Mouse (Mus musculus) splenic B cell, adult 2 months (primary cell): ENCODE results near the gene Shank2.

Experiments
- DNase-seq: peaks from one replicate; pipeline ENCODE4 v3.0.0-alpha.2; 2011; ENCODE audit warnings: low read depth, low spot score
- H3K27me3 ChIP-seq: 2 replicates; pipeline ENCODE4 v1.6.1; 2012; ENCODE audit warnings: mild to moderate bottlenecking, low read length, moderate library complexity, mixed read lengths; ENCODE audit not compliant: control insufficient read depth, poor library complexity, insufficient read depth, severe bottlenecking
- H3K36me3 ChIP-seq: 2 replicates; pipeline ENCODE4 v1.6.1; 2012; ENCODE audit warnings: mild to moderate bottlenecking, low read length, moderate library complexity, mixed read lengths; ENCODE audit not compliant: control insufficient read depth, poor library complexity, insufficient read depth, severe bottlenecking

Shank2 gene

DNA sequence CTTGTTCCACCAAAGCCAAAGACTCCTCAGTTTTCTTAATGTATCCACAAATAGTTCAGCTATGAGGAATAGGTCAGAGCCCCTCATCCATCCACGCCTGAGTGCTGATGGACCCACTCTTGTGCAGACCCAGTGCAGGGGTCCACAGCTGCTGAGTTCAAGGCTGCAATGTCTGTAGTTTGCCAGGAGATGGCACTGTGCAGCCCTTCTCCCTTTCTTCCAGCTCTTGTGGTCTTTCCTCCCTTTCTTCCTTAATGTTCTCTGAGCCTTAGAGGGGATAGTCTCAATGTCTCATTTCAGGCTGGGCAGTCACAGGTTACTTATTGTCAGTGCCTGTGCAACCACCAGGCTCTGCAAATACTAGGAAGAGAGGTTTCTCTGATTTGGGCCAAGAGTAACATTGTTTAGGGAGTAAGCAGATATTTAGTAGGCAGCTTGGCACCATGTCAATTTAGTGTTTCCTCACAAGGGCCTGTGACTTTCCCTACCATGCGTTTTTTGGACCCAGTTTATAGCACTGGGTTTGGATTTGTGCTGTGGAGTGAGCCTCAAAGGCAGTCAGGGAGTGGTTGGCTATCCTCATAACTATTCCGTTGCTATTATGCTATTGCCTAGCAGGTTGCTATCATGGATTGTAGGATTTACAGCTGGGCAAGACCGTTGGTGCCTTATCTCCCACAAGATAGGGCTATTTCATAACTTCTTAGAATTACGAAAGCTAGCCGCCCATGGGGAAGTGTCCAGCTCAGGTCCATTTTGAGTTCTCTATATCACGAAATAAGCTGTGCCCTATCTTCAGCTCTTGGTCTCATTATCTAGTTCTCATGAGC lies 54.2 kb downstream of the Shank2 start:
- DNase-seq: peak; percentile 5
- H3K27me3 ChIP-seq: no peaks in the 10 kb centered on the region
- no peaks in the 10 kb centered on the region for H3K36me3 ChIP-seq

DNA sequence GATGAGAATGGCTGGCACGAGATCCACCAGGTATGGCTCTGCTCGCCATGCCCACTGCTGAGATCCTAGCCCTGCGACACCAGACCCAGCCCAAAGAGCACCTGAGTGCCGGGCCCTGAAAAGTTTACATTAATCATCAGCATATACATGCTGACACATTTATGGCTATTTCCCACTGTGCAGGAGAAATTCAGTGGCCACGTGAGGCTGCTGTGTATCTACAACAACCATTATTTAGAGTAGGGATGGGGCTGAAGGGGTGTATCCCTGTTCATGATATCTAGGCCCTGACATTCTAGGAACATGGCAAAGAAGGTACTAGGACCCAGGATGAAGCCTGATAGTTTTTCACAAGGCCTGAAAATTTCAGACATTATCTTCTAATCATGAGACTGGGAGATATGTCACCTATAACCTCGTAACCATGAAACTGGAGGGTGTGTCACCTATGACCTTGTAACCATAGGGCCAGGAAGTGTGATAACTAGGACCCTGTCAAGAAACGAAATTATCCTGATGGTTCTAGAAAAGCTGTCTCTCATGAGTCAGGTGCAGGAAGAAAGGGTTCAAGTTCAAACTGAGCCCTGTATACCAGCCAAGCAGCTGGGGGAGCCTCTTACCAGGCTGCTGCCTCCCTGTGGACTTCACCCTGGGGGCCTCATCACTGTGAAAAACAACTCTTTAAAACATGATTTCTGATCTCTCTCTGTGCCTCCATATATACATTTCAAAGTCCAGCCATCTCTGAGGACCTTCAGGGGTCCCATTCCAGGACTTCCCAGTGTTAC lies 68.6 kb downstream of the Shank2 start:
- Histone ChIP-seq H3K27me3 (no peaks in the 10 kb centered on the region), H3K36me3 (no peaks in the 10 kb centered on the region)
- DNase-seq: no peak

DNA sequence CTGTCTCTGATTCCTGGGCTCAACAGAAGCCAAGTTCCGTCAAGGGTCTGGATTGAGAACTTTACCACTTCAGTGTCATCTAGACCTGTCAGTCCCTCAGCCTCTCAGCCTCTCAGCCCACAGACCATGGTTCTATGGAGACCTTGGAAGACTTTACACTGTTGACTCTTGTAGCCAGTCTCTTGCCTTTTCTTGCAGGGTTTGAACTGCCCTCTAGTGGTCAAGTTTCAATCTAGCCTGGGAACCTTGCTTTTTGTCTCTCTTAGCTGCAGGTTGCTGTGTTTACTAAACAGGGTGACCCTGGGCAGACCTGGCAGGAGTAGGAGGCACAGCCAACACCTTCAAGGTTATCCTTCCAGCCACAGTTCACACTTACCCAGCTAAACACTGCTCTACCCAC lies 70.5 kb downstream of the Shank2 start:
- no peaks in the 10 kb centered on the region for H3K36me3 ChIP-seq
- DNase-seq: peak; percentile 12

GRCm38 (mm10) chr7:144072856-144073255 lies 71.1 kb downstream of the Shank2 start:
- no peak for DNase-seq
- Histone ChIP-seq H3K27me3 (no peaks in the 10 kb centered on the region), H3K36me3 (no peaks in the 10 kb centered on the region)

More for the DNA sequence above, 70.5 kb downstream of the Shank2 start:
- H3K27me3 ChIP-seq: no peaks in the 10 kb centered on the region

GRCm38 (mm10) chr7:144074718-144075117 lies 73.0 kb downstream of the Shank2 start:
- peak; percentile 57 for DNase-seq
- Histone ChIP-seq H3K27me3 (no peaks in the 10 kb centered on the region), H3K36me3 (no peaks in the 10 kb centered on the region)

GRCm38 (mm10) chr7:144078661-144079060 lies 76.9 kb downstream of the Shank2 start:
- H3K36me3 ChIP-seq: no peaks in the 10 kb centered on the region
- DNase-seq: peak; percentile 54
- no peaks in the 10 kb centered on the region for H3K27me3 ChIP-seq

GRCm38 (mm10) chr7:144079861-144080260 lies 78.1 kb downstream of the Shank2 start:
- DNase-seq: no peak
- Histone ChIP-seq H3K36me3 (no peaks in the 10 kb centered on the region), H3K27me3 (no peaks in the 10 kb centered on the region)

DNA sequence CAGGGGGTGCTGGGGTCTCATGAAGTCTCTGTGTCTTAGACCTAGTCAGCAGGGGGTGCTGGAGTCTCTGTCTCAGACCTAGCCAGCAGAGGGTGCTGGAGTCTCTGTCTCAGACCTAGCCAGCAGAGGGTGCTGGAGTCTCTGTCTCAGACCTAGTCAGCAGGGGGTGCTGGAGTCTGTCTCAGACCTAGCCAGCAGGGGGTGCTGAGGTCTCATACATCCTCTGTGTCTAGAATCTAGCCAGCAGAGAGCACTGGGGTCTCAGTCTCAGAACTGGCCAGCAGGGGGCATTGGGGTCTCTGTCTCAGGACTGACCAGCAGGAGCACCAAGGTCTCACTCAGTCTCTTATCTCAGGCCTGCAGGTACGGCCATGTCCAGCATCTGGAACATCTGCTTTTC lies 79.7 kb downstream of the Shank2 start:
- peak; percentile 13 for DNase-seq
- H3K36me3 ChIP-seq: no peaks in the 10 kb centered on the region
- H3K27me3 ChIP-seq: no peaks in the 10 kb centered on the region

GRCm38 (mm10) chr7:144081963-144082362 lies 80.2 kb downstream of the Shank2 start:
- Histone ChIP-seq H3K27me3 (no peaks in the 10 kb centered on the region), H3K36me3 (no peaks in the 10 kb centered on the region)
- DNase-seq: no peak

GRCm38 (mm10) chr7:144087277-144087676 lies 85.5 kb downstream of the Shank2 start:
- Histone ChIP-seq H3K27me3 (no peaks in the 10 kb centered on the region), H3K36me3 (no peaks in the 10 kb centered on the region)
- no peak for DNase-seq

- no peaks in the 10 kb centered on the region for H3K27me3 ChIP-seq
- no peak for DNase-seq
These were observed 92.4 kb downstream of the Shank2 start for GRCm38 (mm10) chr7:144094132-144094531.

DNA sequence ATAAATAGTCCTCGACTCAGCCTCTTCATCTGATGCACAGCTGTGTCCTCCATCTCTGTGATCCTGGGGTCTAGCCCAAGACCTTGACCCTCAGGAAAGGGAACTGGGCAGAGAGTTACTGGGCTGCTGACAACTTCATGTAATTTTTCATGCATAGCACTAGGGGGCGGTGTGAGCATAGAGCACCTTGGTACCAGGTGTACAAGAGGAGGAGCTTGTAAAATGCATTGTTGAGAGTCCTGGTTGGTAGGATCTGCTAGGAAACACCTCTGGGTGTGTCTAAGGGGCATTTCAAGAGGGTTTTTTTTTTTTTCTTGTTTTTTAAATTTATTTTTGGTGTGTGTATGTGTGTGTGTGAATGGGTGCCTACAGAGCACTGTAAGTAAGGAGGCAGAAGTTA lies 95.6 kb downstream of the Shank2 start:
- DNase-seq: peak; percentile 24
- H3K36me3 ChIP-seq: no peaks in the 10 kb centered on the region

More at GRCm38 (mm10) chr7:144094132-144094531, 92.4 kb downstream of the Shank2 start:
- H3K36me3 ChIP-seq: no peaks in the 10 kb centered on the region

GRCm38 (mm10) chr7:144102222-144102980 lies 100.7 kb downstream of the Shank2 start:
- Histone ChIP-seq H3K36me3 (no peaks in the 10 kb centered on the region), H3K27me3 (no peaks in the 10 kb centered on the region)
- DNase-seq: no peak

More for the DNA sequence above, 95.6 kb downstream of the Shank2 start:
- H3K27me3 ChIP-seq: no peaks in the 10 kb centered on the region

DNA sequence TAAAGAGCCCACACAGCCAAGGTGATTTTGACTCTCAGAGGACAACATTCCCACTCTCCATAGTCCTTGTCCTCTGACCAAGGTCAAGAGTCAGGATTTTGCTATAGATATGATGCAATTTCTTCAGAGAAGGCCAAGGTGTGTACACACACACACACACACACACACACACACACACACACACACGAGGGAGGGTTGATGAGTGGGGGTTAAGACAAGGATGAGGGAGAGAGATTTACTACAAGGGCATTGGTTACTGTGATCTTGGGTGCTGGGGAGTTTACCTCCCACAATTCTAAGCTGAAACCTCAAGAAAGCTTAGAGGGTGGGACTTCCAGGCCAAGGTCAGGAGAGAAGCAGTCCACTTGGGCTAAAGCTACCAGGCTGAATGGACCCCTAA lies 104.2 kb downstream of the Shank2 start:
- no peaks in the 10 kb centered on the region for H3K27me3 ChIP-seq
- no peak for DNase-seq
- H3K36me3 ChIP-seq: no peaks in the 10 kb centered on the region
